Mouse (Mus musculus) olfactory bulb, adult 2 months (tissue): ENCODE results near the gene Optc.

Experiments used
- CTCF ChIP-seq: fragments of 200-500 bp; IDR thresholded peaks from 2 replicates; pipeline ENCODE4 v1.5.1; 2012; ENCODE audit warnings: low read depth, mild to moderate bottlenecking, low read length, moderate library complexity; ENCODE audit not compliant: insufficient read depth
- POLR2A ChIP-seq: fragments of 200-500 bp; IDR thresholded peaks from 2 replicates; pipeline ENCODE4 v1.6.1; 2012; ENCODE audit warnings: mild to moderate bottlenecking, low read depth, low read length, moderate library complexity; ENCODE audit not compliant: insufficient read depth

DNA sequence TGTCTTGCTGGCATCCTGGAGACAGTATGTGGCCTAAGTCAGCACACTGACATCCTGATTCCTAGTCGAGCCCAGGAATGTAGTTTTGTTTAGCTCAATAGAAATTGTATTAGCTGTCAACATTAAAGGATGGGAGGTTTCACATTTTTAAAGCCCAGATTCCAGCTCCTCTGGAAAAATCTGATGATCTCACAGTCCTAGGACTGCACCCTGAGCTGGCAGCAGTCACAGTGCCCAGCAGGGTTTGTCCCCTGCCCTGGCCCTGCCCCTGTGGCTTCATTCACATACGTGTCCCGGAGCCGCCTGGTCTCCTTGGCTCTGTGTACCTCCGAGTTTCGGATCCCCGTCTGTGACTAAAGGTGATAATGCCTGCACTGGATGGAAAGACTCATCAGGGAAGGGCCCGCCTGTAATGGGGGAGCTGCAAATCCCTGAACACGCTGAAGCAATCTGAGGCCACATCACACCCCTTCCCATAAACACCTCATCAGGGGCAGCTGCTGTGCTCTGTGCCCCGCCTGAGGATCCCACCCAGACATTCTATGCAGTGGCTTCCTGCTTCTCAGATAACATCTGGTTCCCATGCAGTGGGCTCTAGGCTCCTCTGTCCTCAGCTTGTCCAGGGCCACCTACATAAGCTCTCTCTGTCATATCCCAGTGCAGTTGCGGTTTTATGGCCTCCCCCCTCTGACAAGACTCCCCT, 33.5 kb upstream of the Optc start:
- no peak for TF ChIP-seq POLR2A
- no peak for TF ChIP-seq CTCF
